11 mouse cellular contexts compared by ENCODE assay signal in genomic region chr5:51941255-51941924, GRCm38 (mm10).
A peak's percentile ranks its signal among the peaks of the same experiment; 100 is the strongest.
DNase-seq lines count a peak whose midpoint lies in the region; ATAC-seq lines count a peak whose summit lies in the region.
"Had no signal": no experiment of that assay in that cellular context is flagged by ENCODE, and none has a peak within 500 bp of the region (broad histone marks: within the 10 kb centered on the region; RNA-seq: fewer than 3 reads in every experiment).

No protein-coding gene starts in this region.

- H3K9ac ChIP-seq in heart, embryonic 16.5 days (ENCODE audit: low read length) = no peak overlapping the region

- H3K9me3 ChIP-seq in heart, embryonic 16.5 days (replicated peaks; ENCODE audit: control insufficient read depth, low read length) = no peaks in the 10 kb centered on the region
- H3K9me3 ChIP-seq in heart, embryonic 10.5 days = no peaks in the 10 kb centered on the region

- no peak for DNase-seq in heart, embryonic 10.5 days (ENCODE audit: low spot score)
- DNase-seq in c-Kit-negative CD71-positive TER-119-positive erythroid progenitor cells, embryonic 14.5 days (ENCODE audit: low read depth, low spot score) = peak; percentile 9
- peak; percentile 29 for DNase-seq in heart, postnatal 4 days
- DNase-seq in thymus, postnatal 25 days = no peak
- no peak for DNase-seq in cerebellum, postnatal 10 days
- no peak for DNase-seq in adrenal gland, postnatal 25 days
- DNase-seq: cerebellum, postnatal 14 days; gastrocnemius, postnatal 25 days; kidney, postnatal 36 days had no signal

- no peaks in the 10 kb centered on the region for H3K36me3 ChIP-seq in heart, embryonic 16.5 days (ENCODE audit: control insufficient read depth, insufficient read depth)
- H3K36me3 ChIP-seq in heart, embryonic 10.5 days = no peaks in the 10 kb centered on the region

- no peak; the same call in 1 of the 2 replicates for ATAC-seq in heart, embryonic 16.5 days (replicated peaks; ENCODE audit: extremely low read depth, insufficient read depth, low FRiP score)
- ATAC-seq in megakaryocyte, adult 5-6 weeks (ENCODE audit: poor library complexity, severe bottlenecking) = peak; percentile 77

- H3K4me2 ChIP-seq in heart, embryonic 16.5 days (ENCODE audit: low read depth, low read length) = peak overlapping the region; percentile 38; the same call in 1 of the 2 replicates

- no peak overlapping the region for H3K27ac ChIP-seq in heart, embryonic 16.5 days (ENCODE audit: low read length)
- no peak overlapping the region for H3K27ac ChIP-seq in heart, embryonic 10.5 days

- no peaks in the 10 kb centered on the region for H3K27me3 ChIP-seq in heart, embryonic 16.5 days (ENCODE audit: control insufficient read depth, insufficient read depth, low read length)
- H3K27me3 ChIP-seq in heart, embryonic 10.5 days (ENCODE audit: insufficient read depth, poor library complexity, severe bottlenecking) = no peaks in the 10 kb centered on the region

- 23% methylated on average over 8 of the region's 8 CpGs for WGBS in heart, embryonic 16.5 days
- WGBS in heart, embryonic 10.5 days = 30% methylated on average over 8 of the region's 8 CpGs

- no peak overlapping the region for H3K4me3 ChIP-seq in heart, embryonic 16.5 days (ENCODE audit: low read length)
- H3K4me3 ChIP-seq in heart, embryonic 10.5 days = no peak overlapping the region

- H3K4me1 ChIP-seq in heart, embryonic 16.5 days (ENCODE audit: control insufficient read depth, insufficient read depth, low read length) = peaks cover 9% of the 10 kb centered on the region
- no peaks in the 10 kb centered on the region for H3K4me1 ChIP-seq in heart, embryonic 10.5 days

Comparison
In these comparisons a context has a peak if more than half of its experiments do, and no peak if none do; other contexts are left out.
1. DNase-seq: peak in c-Kit-negative CD71-positive TER-119-positive erythroid progenitor cells, embryonic 14.5 days (single experiment) and heart, postnatal 4 days (single experiment); none in heart, embryonic 10.5 days (single experiment), thymus, postnatal 25 days (single experiment), cerebellum, postnatal 10 days (0 of 2) and adrenal gland, postnatal 25 days (single experiment).